Mouse (Mus musculus) embryonic facial prominence, embryonic 14.5 days (tissue): Measurements from ENCODE around the gene Nhej1. TPM values are rescaled to one million over a fixed set of nuclear protein-coding genes. Genes with fewer than 3 reads are reported as not detected.

ENCODE experiments used
- ATAC-seq: fragments of 200-750 bp; cut with Nextera tagmentation; 2 replicates; pipeline ENCODE4 v1.8.0; 2017; ENCODE audit warnings: low read depth, moderate number of reproducible peaks, moderate TSS enrichment
- DNase-seq: peaks from one replicate; pipeline ENCODE4 v3.0.0-alpha.2; 2015; ENCODE audit warnings: low spot score
- H3K27ac ChIP-seq: fragments of 300-500 bp; sonication (generic); replicated peaks from 2 replicates; pipeline ENCODE4 v1.5.1; 2014; ENCODE audit warnings: low read depth, mild to moderate bottlenecking, low read length, moderate library complexity
- H3K27me3 ChIP-seq: fragments of 300-500 bp; sonication (generic); replicated peaks from 2 replicates; pipeline ENCODE4 v1.6.1; 2014; ENCODE audit warnings: low read length; ENCODE audit not compliant: control insufficient read depth, insufficient read depth
- H3K36me3 ChIP-seq: fragments of 300-500 bp; sonication (generic); 2 replicates; pipeline ENCODE4 v1.6.1; 2014; ENCODE audit warnings: low read length, mixed read lengths; ENCODE audit not compliant: control insufficient read depth, insufficient read depth
- H3K4me1 ChIP-seq: fragments of 300-500 bp; sonication (generic); 2 replicates; pipeline ENCODE4 v1.6.1; 2014; ENCODE audit warnings: antibody characterized with exemption, low read length; ENCODE audit not compliant: control insufficient read depth, insufficient read depth
- H3K4me2 ChIP-seq: fragments of 300-500 bp; sonication (generic); 2 replicates; pipeline ENCODE4 v1.6.1; 2014; ENCODE audit warnings: low read depth, mild to moderate bottlenecking, low read length, moderate library complexity, mixed read lengths
- H3K4me3 ChIP-seq: fragments of 300-500 bp; sonication (generic); 2 replicates; pipeline ENCODE4 v1.5.1; 2014; ENCODE audit warnings: low read depth, mild to moderate bottlenecking, low read length
- H3K9ac ChIP-seq: fragments of 300-500 bp; sonication (generic); 2 replicates; pipeline ENCODE4 v1.6.1; 2014; ENCODE audit warnings: low read depth, mild to moderate bottlenecking, low read length, moderate library complexity, mixed read lengths
- H3K9me3 ChIP-seq: fragments of 300-500 bp; sonication (generic); 2 replicates; pipeline ENCODE4 v1.6.1; 2016; ENCODE audit warnings: low read length; ENCODE audit not compliant: control insufficient read depth
- WGBS: fragments of 180-500 bp; shearing (Covaris S2); extraction: QIAGEN DNeasy Blood & Tissue Kit; methylation state at CpG from one replicate; pipeline ENCODE4 v1.1.7; 2014; 5-methylcytosine and 5-hydroxymethylcytosine counted together
- polyA plus RNA-seq: library from polyadenylated mRNA; unstranded; fragments of >200 nt; fragmentation: Nextera tagmentation; extraction: Ambion mirVana; gene quantifications from 2 replicates; pipeline ENCODE4 v1.2.1, GENCODE M21; 2014

Gene Nhej1
- polyA plus RNA-seq, 1 experiment from 2014 or later = 10.3 TPM

DNA sequence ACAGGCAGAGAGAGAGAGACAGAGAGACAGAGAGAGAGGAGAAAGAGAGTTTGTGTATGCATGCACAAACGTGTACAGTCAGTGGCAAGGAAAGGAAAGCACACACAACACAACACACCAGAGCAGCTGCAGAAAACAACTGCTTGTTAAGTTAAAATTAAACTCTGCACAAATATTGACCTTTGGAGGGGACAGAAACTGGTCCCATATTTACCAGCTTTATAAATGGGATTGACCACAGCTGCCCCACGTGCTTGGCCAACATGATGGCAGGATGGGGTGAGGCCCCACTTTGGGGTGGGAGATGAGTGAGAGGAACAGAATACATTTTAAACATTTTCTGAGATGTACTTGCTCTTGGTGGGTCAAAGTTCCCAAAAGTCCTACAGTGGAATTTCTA lies 114.8 kb downstream of the Nhej1 start:
- Histone ChIP-seq H3K4me1 (peaks cover 26% of the 10 kb centered on the region), H3K27ac (no peak overlapping the region), H3K9ac (no peak overlapping the region), H3K4me3 (no peak overlapping the region), H3K36me3 (no peaks in the 10 kb centered on the region), H3K27me3 (no peaks in the 10 kb centered on the region), H3K9me3 (no peaks in the 10 kb centered on the region), H3K4me2 (no peak overlapping the region)
- no peak for ATAC-seq
- 58% methylated on average over 2 of the region's 2 CpGs for WGBS
- no peak for DNase-seq

DNA sequence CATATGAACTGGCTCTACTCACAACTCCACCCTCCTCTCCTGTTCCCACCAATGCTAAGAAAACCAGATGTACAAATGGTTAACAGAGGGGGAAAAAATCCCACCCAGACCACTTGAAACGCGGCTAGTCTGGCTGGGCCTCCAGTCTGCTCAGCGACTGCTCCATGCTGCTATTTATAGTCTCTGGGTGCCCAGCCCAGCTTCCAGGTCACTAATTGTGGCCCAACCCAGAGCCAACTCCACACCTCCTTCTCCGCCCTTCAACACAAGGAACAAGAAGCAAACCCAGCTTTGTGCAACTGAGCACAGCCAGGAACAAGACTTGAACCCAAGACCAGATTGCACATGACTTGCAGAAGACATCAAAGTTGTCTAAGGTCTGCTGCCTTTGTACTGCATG lies 119.0 kb downstream of the Nhej1 start:
- WGBS = 28% methylated on average over 4 of the region's 4 CpGs
- DNase-seq = peak; percentile 37
- H3K9me3 ChIP-seq = no peaks in the 10 kb centered on the region

DNA sequence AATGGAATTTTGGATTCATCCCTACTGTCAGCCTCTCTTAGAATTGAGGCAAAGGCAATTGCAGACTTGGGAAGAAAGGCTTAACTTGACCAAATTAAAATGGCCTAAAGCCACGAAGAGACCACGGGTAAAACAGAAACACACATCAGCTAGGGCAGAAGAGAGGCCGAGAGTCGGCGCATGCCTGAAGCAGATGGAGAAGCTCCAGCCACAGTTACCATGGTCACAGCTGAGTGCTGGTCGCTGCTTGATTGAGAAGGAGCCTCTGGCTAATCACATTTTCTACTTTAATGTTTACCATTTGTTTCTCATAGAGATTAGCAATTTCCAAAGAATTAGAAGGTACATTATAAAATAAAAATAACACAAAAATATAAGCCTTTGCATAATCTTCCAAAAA lies 123.8 kb downstream of the Nhej1 start:
- H3K4me1 ChIP-seq = peaks cover 9% of the 10 kb centered on the region; the same call in 1 of the 2 replicates
- H3K27ac ChIP-seq = no peak overlapping the region
- DNase-seq (peak; percentile 75), ATAC-seq (peak; percentile 62; the same call in 1 of the 2 replicates)
- no peaks in the 10 kb centered on the region for H3K36me3 ChIP-seq
- H3K27me3 ChIP-seq = no peaks in the 10 kb centered on the region
- H3K4me3 ChIP-seq = no peak overlapping the region
- no peaks in the 10 kb centered on the region for H3K9me3 ChIP-seq
- no peak overlapping the region for H3K9ac ChIP-seq
- WGBS = 40% methylated on average over 6 of the region's 6 CpGs
- H3K4me2 ChIP-seq = no peak overlapping the region

More for the DNA sequence above, 119.0 kb downstream of the Nhej1 start:
- H3K27ac ChIP-seq = no peak overlapping the region
- H3K4me3 ChIP-seq = no peak overlapping the region
- H3K27me3 ChIP-seq = no peaks in the 10 kb centered on the region
- ATAC-seq = peak; percentile 44; the same call in 1 of the 2 replicates
- H3K36me3 ChIP-seq = no peaks in the 10 kb centered on the region
- peaks cover 10% of the 10 kb centered on the region; the same call in 1 of the 2 replicates for H3K4me1 ChIP-seq
- no peak overlapping the region for H3K9ac ChIP-seq
- H3K4me2 ChIP-seq = no peak overlapping the region

- WGBS = 5% methylated on average over 1 of the region's 1 CpGs
- 0 out of 2 replicates have a peak overlapping the region, but pooled peaks have one; percentile 7 for H3K27ac ChIP-seq
- no peak overlapping the region for H3K9ac ChIP-seq
- no peak overlapping the region for H3K4me3 ChIP-seq
- no peak overlapping the region for H3K4me2 ChIP-seq
- H3K4me1 ChIP-seq = peaks cover 2% of the 10 kb centered on the region; the same call in 1 of the 2 replicates
- ATAC-seq = no peak
- no peaks in the 10 kb centered on the region for H3K27me3 ChIP-seq
- H3K9me3 ChIP-seq = no peaks in the 10 kb centered on the region
- DNase-seq = no peak
- H3K36me3 ChIP-seq = no peaks in the 10 kb centered on the region
Observed at GRCm38 (mm10) chr1:75000496-75000895, 124.5 kb downstream of the Nhej1 start.

DNA sequence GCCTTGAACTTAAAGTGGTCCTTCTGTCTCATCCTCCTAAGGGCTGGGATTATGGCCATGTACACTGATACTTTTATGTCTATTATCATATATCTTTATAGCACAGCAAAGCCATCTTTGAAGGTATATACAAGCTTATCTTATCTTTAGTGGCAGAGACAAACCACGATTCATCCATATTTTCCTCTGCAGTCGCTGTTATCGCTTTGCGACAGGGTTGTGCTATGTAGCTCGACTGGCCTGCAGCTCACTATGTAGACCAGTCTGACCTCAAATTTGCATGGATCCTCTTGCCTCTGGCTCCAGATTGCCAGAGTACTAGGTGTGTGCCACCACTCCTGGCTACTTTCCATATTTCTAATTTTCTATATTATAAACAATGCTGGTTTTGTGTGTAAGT lies 125.8 kb downstream of the Nhej1 start:
- no peaks in the 10 kb centered on the region for H3K4me1 ChIP-seq
- H3K27me3 ChIP-seq = no peaks in the 10 kb centered on the region
- H3K4me2 ChIP-seq = no peak overlapping the region
- no peaks in the 10 kb centered on the region for H3K36me3 ChIP-seq
- no peak overlapping the region for H3K4me3 ChIP-seq
- no peak for ATAC-seq
- 85% methylated on average over 5 of the region's 5 CpGs for WGBS
- H3K27ac ChIP-seq = no peak overlapping the region
- DNase-seq = no peak
- no peaks in the 10 kb centered on the region for H3K9me3 ChIP-seq
- H3K9ac ChIP-seq = no peak overlapping the region

- WGBS = 72% methylated on average over 2 of the region's 2 CpGs
- no peak for DNase-seq
- Histone ChIP-seq H3K27ac (no peak overlapping the region), H3K4me3 (no peak overlapping the region), H3K36me3 (no peaks in the 10 kb centered on the region), H3K9ac (no peak overlapping the region), H3K4me1 (no peaks in the 10 kb centered on the region), H3K4me2 (no peak overlapping the region), H3K27me3 (no peaks in the 10 kb centered on the region), H3K9me3 (no peaks in the 10 kb centered on the region)
- no peak for ATAC-seq
Observed at GRCm38 (mm10) chr1:74997231-74997630, 127.8 kb downstream of the Nhej1 start.

GRCm38 (mm10) chr1:74977001-74977400 lies 148.0 kb downstream of the Nhej1 start:
- no peaks in the 10 kb centered on the region for H3K36me3 ChIP-seq
- H3K4me3 ChIP-seq = no peak overlapping the region
- no peaks in the 10 kb centered on the region for H3K9me3 ChIP-seq
- no peak overlapping the region for H3K27ac ChIP-seq
- no peak for DNase-seq
- H3K4me2 ChIP-seq = no peak overlapping the region
- no peaks in the 10 kb centered on the region for H3K4me1 ChIP-seq
- WGBS = 69% methylated on average over 8 of the region's 8 CpGs
- no peak overlapping the region for H3K9ac ChIP-seq
- ATAC-seq = no peak
- H3K27me3 ChIP-seq = no peaks in the 10 kb centered on the region

GRCm38 (mm10) chr1:74975936-74976335 lies 149.1 kb downstream of the Nhej1 start:
- H3K9ac ChIP-seq = no peak overlapping the region
- no peak overlapping the region for H3K27ac ChIP-seq
- H3K4me3 ChIP-seq = no peak overlapping the region
- no peak for DNase-seq
- no peaks in the 10 kb centered on the region for H3K36me3 ChIP-seq
- H3K4me2 ChIP-seq = no peak overlapping the region
- 100% methylated on average over 1 of the region's 1 CpGs for WGBS
- no peaks in the 10 kb centered on the region for H3K27me3 ChIP-seq
- no peak for ATAC-seq
- no peaks in the 10 kb centered on the region for H3K4me1 ChIP-seq
- H3K9me3 ChIP-seq = no peaks in the 10 kb centered on the region

- Histone ChIP-seq H3K9me3 (no peaks in the 10 kb centered on the region), H3K36me3 (no peaks in the 10 kb centered on the region), H3K27me3 (no peaks in the 10 kb centered on the region), H3K4me2 (no peak overlapping the region), H3K9ac (no peak overlapping the region), H3K27ac (no peak overlapping the region), H3K4me3 (no peak overlapping the region), H3K4me1 (no peaks in the 10 kb centered on the region)
- ATAC-seq (no peak), DNase-seq (no peak)
- 89% methylated on average over 6 of the region's 6 CpGs for WGBS
Observed at GRCm38 (mm10) chr1:74973590-74973989, 151.4 kb downstream of the Nhej1 start.
